Mouse (Mus musculus): Measurements from ENCODE around the gene Fam216b.

Fam216b gene

GRCm38 (mm10) chr14:78088907-78089306 is at the start of gene Fam216b:
Gene Fam216b (minus strand): TSS chr14:78089007.
- DNase-seq (ENCODE audit: low read depth, low spot score): no peak

- DNase-seq (ENCODE audit: low read depth, low spot score): no peak
These were observed 43.7 kb upstream of the Fam216b start for GRCm38 (mm10) chr14:78132368-78133052.

GRCm38 (mm10) chr14:78126670-78127069 is 37.9 kb upstream of the Fam216b start:
- DNase-seq (ENCODE audit: low read depth, low spot score): no peak

- no peak for DNase-seq (ENCODE audit: low read depth, low spot score)
These were observed 31.5 kb upstream of the Fam216b start for GRCm38 (mm10) chr14:78120286-78120685.

- DNase-seq (ENCODE audit: low read depth, low spot score): no peak
These were observed 30.8 kb upstream of the Fam216b start for GRCm38 (mm10) chr14:78119449-78120200.

- DNase-seq (ENCODE audit: low read depth, low spot score): no peak
These were observed 28.9 kb upstream of the Fam216b start for GRCm38 (mm10) chr14:78117671-78118070.

GRCm38 (mm10) chr14:78117268-78117667 is 28.5 kb upstream of the Fam216b start:
- DNase-seq (ENCODE audit: low read depth, low spot score): no peak

- DNase-seq (ENCODE audit: low read depth, low spot score): no peak
These were observed 23.7 kb upstream of the Fam216b start for GRCm38 (mm10) chr14:78112466-78112865.

GRCm38 (mm10) chr14:78110871-78111270 is 22.1 kb upstream of the Fam216b start:
- DNase-seq (ENCODE audit: low read depth, low spot score): no peak

- no peak for DNase-seq (ENCODE audit: low read depth, low spot score)
These were observed 20.6 kb upstream of the Fam216b start for GRCm38 (mm10) chr14:78109419-78109818.

- no peak for DNase-seq (ENCODE audit: low read depth, low spot score)
These were observed 19.6 kb upstream of the Fam216b start for GRCm38 (mm10) chr14:78108388-78108787.

GRCm38 (mm10) chr14:78089591-78089990 is 784 bp upstream of the Fam216b start:
- no peak for DNase-seq (ENCODE audit: low read depth, low spot score)

GRCm38 (mm10) chr14:78083465-78083864 is 5.3 kb downstream of the Fam216b start:
- no peak for DNase-seq (ENCODE audit: low read depth, low spot score)

GRCm38 (mm10) chr14:78077508-78077907 is 11.3 kb downstream of the Fam216b start:
- DNase-seq (ENCODE audit: low read depth, low spot score): no peak

GRCm38 (mm10) chr14:78065938-78066710 is 22.7 kb downstream of the Fam216b start:
- no peak for DNase-seq (ENCODE audit: low read depth, low spot score)

GRCm38 (mm10) chr14:78062484-78062883 is 26.3 kb downstream of the Fam216b start:
- no peak for DNase-seq (ENCODE audit: low read depth, low spot score)

GRCm38 (mm10) chr14:78060609-78060951 is 28.2 kb downstream of the Fam216b start:
- no peak for DNase-seq (ENCODE audit: low read depth, low spot score)

- no peak for DNase-seq (ENCODE audit: low read depth, low spot score)
These were observed 28.8 kb downstream of the Fam216b start for GRCm38 (mm10) chr14:78059878-78060608.

- DNase-seq (ENCODE audit: low read depth, low spot score): no peak
These were observed 31.4 kb downstream of the Fam216b start for GRCm38 (mm10) chr14:78057362-78057761.

- peak; percentile 60 for DNase-seq (ENCODE audit: low read depth, low spot score)
These were observed 32.4 kb downstream of the Fam216b start for GRCm38 (mm10) chr14:78056371-78056770.

- DNase-seq (ENCODE audit: low read depth, low spot score): no peak
These were observed 40.1 kb downstream of the Fam216b start for GRCm38 (mm10) chr14:78048674-78049073.

- no peak for DNase-seq (ENCODE audit: low read depth, low spot score)
These were observed 40.5 kb downstream of the Fam216b start for GRCm38 (mm10) chr14:78048258-78048657.

Measured in R1 (cell line).